Mouse (Mus musculus) erythroblast, embryonic 14.5 days (primary cell): ENCODE results near the gene Flad1.

Source experiments
- GATA1 ChIP-seq: IDR thresholded peaks from 2 replicates; pipeline ENCODE4 v1.6.1; 2012; ENCODE audit warnings: low read length, inconsistent platforms, mixed read lengths
- TAL1 ChIP-seq: IDR thresholded peaks from 3 replicates; pipeline ENCODE4 v1.6.1; 2012; ENCODE audit warnings: low read length, inconsistent platforms, mixed read lengths

- TF ChIP-seq TAL1 (no peak), GATA1 (no peak)
Measured at GRCm38 (mm10) chr3:89419571-89419970, 7.9 kb upstream of the Flad1 start.
